Mouse (Mus musculus) hindbrain, embryonic 11.5 days (tissue): ENCODE results near the gene Ctnnb1. TPM values are rescaled to one million over a fixed set of nuclear protein-coding genes. Genes with fewer than 3 reads are reported as not detected.

Source experiments
- ATAC-seq: fragments of 200-750 bp; cut with Nextera tagmentation; 2 replicates; pipeline ENCODE4 v1.8.0; 2017; ENCODE audit warnings: mild to moderate bottlenecking, moderate TSS enrichment, moderate library complexity; ENCODE audit not compliant: low FRiP score
- DNase-seq: peaks from one replicate; pipeline ENCODE4 v3.0.0-alpha.2; 2015; ENCODE audit warnings: low spot score
- H3K27ac ChIP-seq: fragments of 300-500 bp; sonication (generic); 2 replicates; pipeline ENCODE4 v1.5.1; 2014; ENCODE audit warnings: mild to moderate bottlenecking, low read depth, low read length
- H3K27me3 ChIP-seq: fragments of 300-500 bp; sonication (generic); 2 replicates; pipeline ENCODE4 v1.6.1; 2014; ENCODE audit warnings: mild to moderate bottlenecking, low read length, moderate library complexity, mixed read lengths; ENCODE audit not compliant: control insufficient read depth, insufficient read depth
- H3K36me3 ChIP-seq: fragments of 300-500 bp; sonication (generic); 2 replicates; pipeline ENCODE4 v1.6.1; 2014; ENCODE audit warnings: mild to moderate bottlenecking, low read length, moderate library complexity, mixed read lengths; ENCODE audit not compliant: control insufficient read depth, insufficient read depth
- H3K4me1 ChIP-seq: fragments of 300-500 bp; sonication (generic); replicated peaks from 2 replicates; pipeline ENCODE4 v1.6.1; 2014; ENCODE audit warnings: low read length, mixed read lengths; ENCODE audit not compliant: control insufficient read depth, insufficient read depth
- H3K4me2 ChIP-seq: fragments of 300-500 bp; sonication (generic); replicated peaks from 2 replicates; pipeline ENCODE4 v1.6.1; 2014; ENCODE audit warnings: mild to moderate bottlenecking, low read depth, low read length
- H3K4me3 ChIP-seq: fragments of 300-500 bp; sonication (generic); 2 replicates; pipeline ENCODE4 v1.5.1; 2014; ENCODE audit warnings: low read depth, low read length
- H3K9ac ChIP-seq: fragments of 300-500 bp; sonication (generic); 2 replicates; pipeline ENCODE4 v1.6.1; 2014; ENCODE audit warnings: low read depth, low read length
- H3K9me3 ChIP-seq: fragments of 300-500 bp; sonication (generic); 2 replicates; pipeline ENCODE4 v1.6.1; 2016; ENCODE audit warnings: low read length; ENCODE audit not compliant: control insufficient read depth
- WGBS: fragments of 180-500 bp; shearing (Covaris S2); extraction: QIAGEN DNeasy Blood & Tissue Kit; methylation state at CpG from one replicate; pipeline ENCODE4 v1.1.7; 2014; 5-methylcytosine and 5-hydroxymethylcytosine counted together
- polyA plus RNA-seq: library from polyadenylated mRNA; unstranded; fragments of >200 nt; fragmentation: Nextera tagmentation; extraction: Ambion mirVana; gene quantifications from 2 replicates; pipeline ENCODE4 v1.2.1, GENCODE M21; 2014

The Ctnnb1 gene
- polyA plus RNA-seq, 1 experiment from 2014 or later: 804 TPM

GRCm38 (mm10) chr9:120944211-120944610, 15.2 kb downstream of the Ctnnb1 start:
- no peak overlapping the region for H3K4me3 ChIP-seq
- 83% methylated on average over 3 of the region's 3 CpGs for WGBS
- no peaks in the 10 kb centered on the region for H3K27me3 ChIP-seq
- no peak overlapping the region for H3K27ac ChIP-seq
- DNase-seq (no peak), ATAC-seq (no peak)
- no peak overlapping the region for H3K9ac ChIP-seq
- H3K4me2 ChIP-seq: no peak overlapping the region
- no peaks in the 10 kb centered on the region; the same call in 1 of the 2 replicates for H3K4me1 ChIP-seq
- H3K9me3 ChIP-seq: no peaks in the 10 kb centered on the region
- no peaks in the 10 kb centered on the region for H3K36me3 ChIP-seq

- DNase-seq: no peak
- no peaks in the 10 kb centered on the region; the same call in 1 of the 2 replicates for H3K4me1 ChIP-seq
- no peak overlapping the region for H3K9ac ChIP-seq
- H3K36me3 ChIP-seq: peaks cover 7% of the 10 kb centered on the region
- WGBS: 88% methylated on average over 8 of the region's 8 CpGs
- no peak for ATAC-seq
- H3K27me3 ChIP-seq: no peaks in the 10 kb centered on the region
- no peak overlapping the region for H3K27ac ChIP-seq
- H3K4me2 ChIP-seq: no peak overlapping the region
- H3K9me3 ChIP-seq: no peaks in the 10 kb centered on the region
- no peak overlapping the region for H3K4me3 ChIP-seq
Measured at GRCm38 (mm10) chr9:120946131-120946530, 17.1 kb downstream of the Ctnnb1 start.

GRCm38 (mm10) chr9:120948832-120949231, 19.8 kb downstream of the Ctnnb1 start:
- H3K9me3 ChIP-seq: no peaks in the 10 kb centered on the region
- H3K27me3 ChIP-seq: no peaks in the 10 kb centered on the region
- H3K9ac ChIP-seq: no peak overlapping the region
- no peak for DNase-seq
- no peak overlapping the region for H3K4me2 ChIP-seq
- 96% methylated on average over 1 of the region's 1 CpGs for WGBS
- H3K4me1 ChIP-seq: no peaks in the 10 kb centered on the region
- H3K4me3 ChIP-seq: no peak overlapping the region
- no peak overlapping the region for H3K27ac ChIP-seq
- no peak for ATAC-seq
- peaks cover 10% of the 10 kb centered on the region for H3K36me3 ChIP-seq

GRCm38 (mm10) chr9:120950761-120951160, 21.7 kb downstream of the Ctnnb1 start:
- no peaks in the 10 kb centered on the region for H3K9me3 ChIP-seq

GRCm38 (mm10) chr9:120951947-120952346, 22.9 kb downstream of the Ctnnb1 start:
- no peak for DNase-seq
- Histone ChIP-seq H3K36me3 (peaks cover 29% of the 10 kb centered on the region), H3K9ac (no peak overlapping the region), H3K4me3 (no peak overlapping the region), H3K27ac (no peak overlapping the region), H3K27me3 (no peaks in the 10 kb centered on the region), H3K4me1 (no peaks in the 10 kb centered on the region), H3K4me2 (no peak overlapping the region), H3K9me3 (no peaks in the 10 kb centered on the region)
- 84% methylated on average over 3 of the region's 3 CpGs for WGBS
- no peak for ATAC-seq

More at GRCm38 (mm10) chr9:120950761-120951160, 21.7 kb downstream of the Ctnnb1 start:
- no peak overlapping the region for H3K9ac ChIP-seq
- DNase-seq (no peak), ATAC-seq (no peak)
- no peak overlapping the region for H3K27ac ChIP-seq
- H3K36me3 ChIP-seq: peaks cover 25% of the 10 kb centered on the region
- no peaks in the 10 kb centered on the region for H3K4me1 ChIP-seq
- H3K4me2 ChIP-seq: no peak overlapping the region
- H3K27me3 ChIP-seq: no peaks in the 10 kb centered on the region
- H3K4me3 ChIP-seq: no peak overlapping the region
- WGBS: 96% methylated on average over 12 of the region's 12 CpGs

- H3K9me3 ChIP-seq: no peaks in the 10 kb centered on the region
- no peak overlapping the region for H3K9ac ChIP-seq
- no peak overlapping the region for H3K4me3 ChIP-seq
- ATAC-seq (no peak), DNase-seq (no peak)
- no peaks in the 10 kb centered on the region for H3K27me3 ChIP-seq
- no peak overlapping the region for H3K4me2 ChIP-seq
- H3K36me3 ChIP-seq: peaks cover 49% of the 10 kb centered on the region
- no peak overlapping the region for H3K27ac ChIP-seq
- no peaks in the 10 kb centered on the region for H3K4me1 ChIP-seq
- WGBS: 95% methylated on average over 5 of the region's 5 CpGs
Measured at GRCm38 (mm10) chr9:120958051-120958450, 29.0 kb downstream of the Ctnnb1 start.

GRCm38 (mm10) chr9:120958560-120958959, 29.5 kb downstream of the Ctnnb1 start:
- 94% methylated on average over 6 of the region's 6 CpGs for WGBS
- H3K4me2 ChIP-seq: no peak overlapping the region
- ATAC-seq: no peak
- H3K9ac ChIP-seq: no peak overlapping the region
- no peaks in the 10 kb centered on the region for H3K4me1 ChIP-seq
- no peak overlapping the region for H3K27ac ChIP-seq
- H3K27me3 ChIP-seq: no peaks in the 10 kb centered on the region
- no peak overlapping the region for H3K4me3 ChIP-seq
- peaks cover 48% of the 10 kb centered on the region for H3K36me3 ChIP-seq
- DNase-seq: no peak
- no peaks in the 10 kb centered on the region for H3K9me3 ChIP-seq

GRCm38 (mm10) chr9:120959225-120959624, 30.2 kb downstream of the Ctnnb1 start:
- Histone ChIP-seq H3K4me3 (no peak overlapping the region), H3K27me3 (no peaks in the 10 kb centered on the region), H3K36me3 (peaks cover 49% of the 10 kb centered on the region), H3K4me1 (no peaks in the 10 kb centered on the region), H3K4me2 (no peak overlapping the region), H3K27ac (no peak overlapping the region), H3K9me3 (no peaks in the 10 kb centered on the region), H3K9ac (no peak overlapping the region)
- no peak for ATAC-seq
- 92% methylated on average over 4 of the region's 4 CpGs for WGBS
- no peak for DNase-seq

GRCm38 (mm10) chr9:120960611-120961010, 31.6 kb downstream of the Ctnnb1 start:
- Histone ChIP-seq H3K4me3 (no peak overlapping the region), H3K4me1 (no peaks in the 10 kb centered on the region), H3K27me3 (no peaks in the 10 kb centered on the region), H3K9me3 (no peaks in the 10 kb centered on the region), H3K4me2 (no peak overlapping the region), H3K9ac (no peak overlapping the region), H3K27ac (no peak overlapping the region), H3K36me3 (peaks cover 43% of the 10 kb centered on the region)
- no peak for DNase-seq
- no peak for ATAC-seq
- 83% methylated on average over 4 of the region's 4 CpGs for WGBS
